Mouse (Mus musculus) embryo, embryonic 10.5 days (tissue): ENCODE data around the gene Btbd35f19.
"Not testable (repeated sequence)": the region's sequence is repeated elsewhere in the genome, so short reads cannot be mapped to it uniquely, and the experiment has no call there.

Experiments used
- DNase-seq: peaks from one replicate; pipeline ENCODE4 v3.0.0-alpha.2; 2015; ENCODE audit warnings: low spot score

Btbd35f19 gene

GRCm38 (mm10) chrX:31383818-31384217, at the start of gene Btbd35f19:
Btbd35f19 (minus strand) TSS chrX:31383918.
- not testable (repeated sequence) for DNase-seq

- not testable (repeated sequence) for DNase-seq
Observed at GRCm38 (mm10) chrX:31341924-31342323, 41.8 kb downstream of the Btbd35f19 start.

GRCm38 (mm10) chrX:31336154-31336553, 47.6 kb downstream of the Btbd35f19 start, which contains the start of gene Btbd35f26:
Btbd35f26 (plus strand) TSS chrX:31336454.
- DNase-seq = not testable (repeated sequence)
